Mouse (Mus musculus): ENCODE measurements at regions not wholly inside any gene's neighbourhood (a gene's known extent, or its start where the extent isn't known, plus 50 kb on each side); places are given as distances from the start of the nearest gene placed in this dataset.

GRCm38 (mm10) chr9:116285691-116286431, 110.7 kb upstream of the Tgfbr2 start:
- DNase-seq (ENCODE audit: extremely low spot score, low spot score) = no peak

- no peak for DNase-seq (ENCODE audit: extremely low spot score, low spot score)
Measured at GRCm38 (mm10) chr9:116283790-116284526, 108.8 kb upstream of the Tgfbr2 start.

- no peak for DNase-seq (ENCODE audit: extremely low spot score, low spot score)
Measured at GRCm38 (mm10) chr9:116281654-116282053, 106.5 kb upstream of the Tgfbr2 start.

- DNase-seq (ENCODE audit: extremely low spot score, low spot score) = no peak
Measured at GRCm38 (mm10) chr9:116280146-116280545, 105.0 kb upstream of the Tgfbr2 start.

- no peak for DNase-seq (ENCODE audit: extremely low spot score, low spot score)
Measured at GRCm38 (mm10) chr9:116278862-116279261, 103.7 kb upstream of the Tgfbr2 start.

- no peak for DNase-seq (ENCODE audit: extremely low spot score, low spot score)
Measured at GRCm38 (mm10) chr9:116277736-116278135, 102.6 kb upstream of the Tgfbr2 start.

- no peak for DNase-seq (ENCODE audit: extremely low spot score, low spot score)
Measured at GRCm38 (mm10) chr9:116276141-116276540, 101.0 kb upstream of the Tgfbr2 start.

GRCm38 (mm10) chr9:116272446-116272845, 97.3 kb upstream of the Tgfbr2 start:
- DNase-seq (ENCODE audit: extremely low spot score, low spot score) = no peak

GRCm38 (mm10) chr9:116270417-116270828, 95.3 kb upstream of the Tgfbr2 start:
- DNase-seq (ENCODE audit: extremely low spot score, low spot score) = peak; percentile 28

- no peak for DNase-seq (ENCODE audit: extremely low spot score, low spot score)
Measured at GRCm38 (mm10) chr9:116267411-116267810, 92.3 kb upstream of the Tgfbr2 start.

- no peak for DNase-seq (ENCODE audit: extremely low spot score, low spot score)
Measured at GRCm38 (mm10) chr9:116263833-116264232, 88.7 kb upstream of the Tgfbr2 start.

GRCm38 (mm10) chr9:116259569-116259968, 84.4 kb upstream of the Tgfbr2 start:
- no peak for DNase-seq (ENCODE audit: extremely low spot score, low spot score)

- no peak for DNase-seq (ENCODE audit: extremely low spot score, low spot score)
Measured at GRCm38 (mm10) chr9:116253546-116253945, 78.4 kb upstream of the Tgfbr2 start.

- no peak for DNase-seq (ENCODE audit: extremely low spot score, low spot score)
Measured at GRCm38 (mm10) chr9:116252788-116253187, 77.6 kb upstream of the Tgfbr2 start.

- no peak for DNase-seq (ENCODE audit: extremely low spot score, low spot score)
Measured at GRCm38 (mm10) chr9:116249791-116250190, 74.6 kb upstream of the Tgfbr2 start.

GRCm38 (mm10) chr9:116245136-116245535, 70.0 kb upstream of the Tgfbr2 start:
- DNase-seq (ENCODE audit: extremely low spot score, low spot score) = no peak

- no peak for DNase-seq (ENCODE audit: extremely low spot score, low spot score)
Measured at GRCm38 (mm10) chr9:116244619-116244899, 69.4 kb upstream of the Tgfbr2 start.

- DNase-seq (ENCODE audit: extremely low spot score, low spot score) = no peak
Measured at GRCm38 (mm10) chr9:116243775-116244618, 68.8 kb upstream of the Tgfbr2 start.

GRCm38 (mm10) chr9:116241933-116242526, 66.9 kb upstream of the Tgfbr2 start:
- no peak for DNase-seq (ENCODE audit: extremely low spot score, low spot score)

GRCm38 (mm10) chr9:116241290-116241689, 66.1 kb upstream of the Tgfbr2 start:
- no peak for DNase-seq (ENCODE audit: extremely low spot score, low spot score)

- no peak for DNase-seq (ENCODE audit: extremely low spot score, low spot score)
Measured at GRCm38 (mm10) chr9:116236836-116237235, 61.7 kb upstream of the Tgfbr2 start.

GRCm38 (mm10) chr9:116234170-116234569, 59.0 kb upstream of the Tgfbr2 start:
- no peak for DNase-seq (ENCODE audit: extremely low spot score, low spot score)
